Mouse (Mus musculus) urinary bladder, postnatal 4 days (tissue): ENCODE results near the gene Akap8l.

Source experiments
- DNase-seq, 2 experiments: peaks; one replicate each; pipeline ENCODE4 v3.0.0; 2021 to 2022; ENCODE audit warnings: low spot score in 2 of 2

The Akap8l gene

GRCm38 (mm10) chr17:32358192-32358942, 8.0 kb upstream of the Akap8l start:
- no peak for DNase-seq

- no peak for DNase-seq
Observed at GRCm38 (mm10) chr17:32356766-32357760, 6.7 kb upstream of the Akap8l start.

- no peak for DNase-seq
Observed at GRCm38 (mm10) chr17:32356281-32356680, 5.9 kb upstream of the Akap8l start.

- DNase-seq: no peak
Observed at GRCm38 (mm10) chr17:32355031-32355430, 4.6 kb upstream of the Akap8l start.

GRCm38 (mm10) chr17:32354211-32354610, 3.8 kb upstream of the Akap8l start:
- no peak for DNase-seq

- DNase-seq: no peak
Observed at GRCm38 (mm10) chr17:32353696-32354095, 3.3 kb upstream of the Akap8l start.

- DNase-seq: no peak
Observed at GRCm38 (mm10) chr17:32351726-32352125, 1.3 kb upstream of the Akap8l start.

- DNase-seq: no peak
Observed at GRCm38 (mm10) chr17:32351269-32351668, 862 bp upstream of the Akap8l start.

GRCm38 (mm10) chr17:32349851-32350381, 491 bp downstream of the Akap8l start:
- no peak for DNase-seq

GRCm38 (mm10) chr17:32349037-32349732, 1.2 kb downstream of the Akap8l start:
- no peak for DNase-seq

- no peak for DNase-seq
Observed at GRCm38 (mm10) chr17:32348406-32348805, 2.0 kb downstream of the Akap8l start.

GRCm38 (mm10) chr17:32341102-32341501, 9.3 kb downstream of the Akap8l start:
- DNase-seq: no peak

- no peak for DNase-seq
Observed at GRCm38 (mm10) chr17:32340110-32340509, 10.3 kb downstream of the Akap8l start.

- no peak for DNase-seq
Observed at GRCm38 (mm10) chr17:32335869-32336268, 14.5 kb downstream of the Akap8l start.

GRCm38 (mm10) chr17:32334921-32335320, 15.5 kb downstream of the Akap8l start:
- DNase-seq: no peak

- DNase-seq: no peak
Observed at GRCm38 (mm10) chr17:32333675-32334303, 16.6 kb downstream of the Akap8l start.

- DNase-seq: no peak
Observed at GRCm38 (mm10) chr17:32327501-32327900, 22.9 kb downstream of the Akap8l start.

GRCm38 (mm10) chr17:32322809-32323208, 27.6 kb downstream of the Akap8l start:
- no peak for DNase-seq

- DNase-seq: no peak
Observed at GRCm38 (mm10) chr17:32321836-32322235, 28.6 kb downstream of the Akap8l start.

GRCm38 (mm10) chr17:32321390-32321734, 29.0 kb downstream of the Akap8l start:
- DNase-seq: no peak
